Mouse (Mus musculus): ENCODE results near the gene Fgd2. TPM values are rescaled to one million over a fixed set of nuclear protein-coding genes. Genes with fewer than 3 reads are reported as not detected.

Fgd2 gene
- polyA plus RNA-seq, 1 experiment from 2014 or later, result 3.0 TPM

DNA sequence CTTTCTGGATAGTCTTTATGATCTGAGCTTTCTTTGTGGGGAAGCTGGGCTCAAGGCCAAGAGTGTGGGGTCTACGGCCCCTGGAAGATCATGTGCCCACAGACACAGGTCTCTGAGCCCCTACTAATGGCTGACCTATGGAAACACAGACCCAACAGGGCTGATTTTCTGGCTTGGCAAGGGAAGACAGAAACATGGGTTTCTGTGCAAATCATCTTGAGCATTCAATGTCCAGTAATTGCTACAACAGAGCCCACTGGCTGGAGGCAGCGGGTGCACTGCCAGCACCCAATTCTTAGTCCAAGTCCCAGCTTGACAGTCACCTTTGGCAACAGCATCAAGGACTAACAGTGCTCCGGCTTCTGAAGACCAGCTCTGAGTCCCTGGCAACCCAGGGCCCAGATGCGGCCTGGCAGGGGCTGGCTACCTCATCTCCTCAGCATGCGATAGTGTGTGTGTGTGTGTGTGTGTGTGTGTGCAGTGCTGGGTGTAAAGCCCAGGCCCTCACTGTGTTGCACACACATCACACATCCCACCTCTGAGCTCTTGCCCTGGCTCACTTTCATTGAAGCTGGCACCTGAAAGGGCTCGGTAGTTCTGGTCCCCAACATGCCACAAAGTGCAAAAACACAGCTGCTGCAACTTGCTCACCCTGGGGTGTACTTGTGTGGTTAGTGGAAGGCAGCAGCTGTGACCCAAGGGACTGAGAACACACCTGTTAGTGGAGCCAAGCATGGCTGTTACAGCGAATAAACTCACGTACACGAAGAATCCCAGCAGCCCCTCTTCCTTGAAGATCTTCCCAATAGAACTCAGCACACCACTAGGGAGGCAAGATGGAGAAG lies 22.5 kb upstream of the Fgd2 start:
- no peaks in the 10 kb centered on the region for H3K9me3 ChIP-seq (replicated peaks)
- H3K36me3 ChIP-seq, result peaks cover 70% of the 10 kb centered on the region
- H3K4me1 ChIP-seq (replicated peaks), result peaks cover 39% of the 10 kb centered on the region
- no peak overlapping the region for H3K4me2 ChIP-seq
- WGBS, result 88% methylated on average over 9 of the region's 9 CpGs
- no peak overlapping the region for H3K4me3 ChIP-seq
- no peak for ATAC-seq (replicated peaks; ENCODE audit: insufficient number of reproducible peaks, insufficient read depth, low FRiP score, low read depth)
- H3K27ac ChIP-seq, result peak overlapping the region; percentile 81
- H3K9ac ChIP-seq, result no peak overlapping the region
- no peaks in the 10 kb centered on the region for H3K27me3 ChIP-seq

GRCm38 (mm10) chr17:29339170-29339768 lies 21.4 kb upstream of the Fgd2 start:
- H3K4me1 ChIP-seq (replicated peaks), result peaks cover 39% of the 10 kb centered on the region
- peaks cover 60% of the 10 kb centered on the region for H3K36me3 ChIP-seq
- H3K4me2 ChIP-seq, result no peak overlapping the region
- no peaks in the 10 kb centered on the region for H3K27me3 ChIP-seq
- H3K9me3 ChIP-seq (replicated peaks), result no peaks in the 10 kb centered on the region
- peak overlapping the region; percentile 81 for H3K27ac ChIP-seq
- H3K4me3 ChIP-seq, result no peak overlapping the region
- ATAC-seq (replicated peaks; ENCODE audit: insufficient number of reproducible peaks, insufficient read depth, low FRiP score, low read depth), result no peak
- 69% methylated on average over 11 of the region's 11 CpGs for WGBS
- no peak overlapping the region for H3K9ac ChIP-seq

DNA sequence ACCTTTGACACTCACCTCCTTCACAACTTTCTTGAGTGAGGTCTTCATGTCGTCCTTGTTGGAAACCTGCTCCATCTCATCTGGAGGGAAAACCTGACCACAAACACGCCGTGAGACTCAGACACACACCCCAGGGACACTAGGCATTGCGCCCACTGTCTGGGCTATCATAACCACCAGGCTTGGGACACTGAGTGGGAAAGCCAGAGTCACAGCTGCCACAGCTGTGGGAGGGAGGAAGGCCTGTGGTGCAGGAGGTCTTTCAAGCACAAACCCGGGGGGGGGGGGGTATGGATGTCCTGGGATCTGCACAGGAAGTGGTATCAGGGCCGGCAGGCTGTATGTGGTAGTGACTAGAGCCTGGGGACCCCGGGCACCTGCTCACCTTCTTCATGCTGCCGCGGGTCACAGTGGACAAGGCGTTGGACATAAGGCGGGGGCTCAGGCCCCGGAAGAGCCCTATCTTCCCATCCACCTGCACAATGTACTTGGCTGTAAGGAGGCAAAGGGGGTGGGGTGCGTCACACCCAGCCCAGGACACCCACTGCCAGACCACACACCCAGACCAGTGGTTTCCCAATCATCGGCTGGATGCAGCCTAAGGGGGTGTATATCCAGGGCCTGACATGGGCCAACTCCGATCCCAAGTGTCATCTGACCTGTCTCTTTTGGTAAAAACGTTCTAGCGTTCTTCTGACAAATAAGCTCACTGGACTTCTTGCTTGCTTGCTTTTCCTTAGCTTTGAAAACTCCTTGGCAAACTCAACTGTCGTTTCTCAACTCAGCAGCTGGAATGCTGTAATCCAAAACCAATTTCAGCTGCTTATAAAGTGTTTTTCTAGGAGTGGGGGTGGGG lies 20.1 kb upstream of the Fgd2 start:
- Histone ChIP-seq H3K27ac (peak overlapping the region; percentile 87), H3K9me3 (replicated peaks) (no peaks in the 10 kb centered on the region), H3K4me3 (no peak overlapping the region), H3K4me1 (replicated peaks) (peaks cover 44% of the 10 kb centered on the region), H3K36me3 (peaks cover 50% of the 10 kb centered on the region), H3K27me3 (no peaks in the 10 kb centered on the region), H3K9ac (no peak overlapping the region), H3K4me2 (no peak overlapping the region)
- 80% methylated on average over 18 of the region's 18 CpGs for WGBS
- ATAC-seq (replicated peaks; ENCODE audit: insufficient number of reproducible peaks, insufficient read depth, low FRiP score, low read depth), result no peak

DNA sequence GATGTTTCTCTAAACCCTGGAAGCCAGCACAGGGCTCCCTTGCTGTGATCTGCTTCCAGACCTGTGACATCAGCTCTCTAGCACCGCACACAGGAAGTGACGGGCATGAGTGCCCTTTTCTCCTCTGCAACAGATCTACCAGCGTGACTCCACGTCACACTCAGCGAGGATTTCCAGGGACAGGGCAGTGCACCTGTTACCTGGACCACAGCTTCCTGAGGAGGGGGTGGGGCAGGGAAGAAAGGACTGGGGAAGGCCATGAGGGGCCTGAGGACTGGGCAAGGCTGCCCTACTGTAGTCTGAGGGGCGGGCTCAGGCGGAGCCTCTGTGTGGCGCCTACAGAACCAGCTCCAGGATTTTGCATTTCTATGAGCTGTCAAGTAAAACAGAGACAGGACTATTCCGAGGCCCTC lies 19.1 kb upstream of the Fgd2 start:
- H3K36me3 ChIP-seq, result peaks cover 40% of the 10 kb centered on the region
- peak overlapping the region; percentile 2; the same call in 1 of the 2 replicates for H3K4me3 ChIP-seq
- H3K4me2 ChIP-seq, result peak overlapping the region; percentile 52
- H3K9me3 ChIP-seq (replicated peaks), result no peaks in the 10 kb centered on the region
- peak overlapping the region; percentile 25 for H3K9ac ChIP-seq
- peaks cover 53% of the 10 kb centered on the region for H3K4me1 ChIP-seq (replicated peaks)
- ATAC-seq (replicated peaks; ENCODE audit: insufficient number of reproducible peaks, insufficient read depth, low FRiP score, low read depth), result peak; percentile 15; the same call in 1 of the 2 replicates
- peak overlapping the region; percentile 87 for H3K27ac ChIP-seq
- no peaks in the 10 kb centered on the region for H3K27me3 ChIP-seq
- WGBS, result 16% methylated on average over 9 of the region's 9 CpGs

DNA sequence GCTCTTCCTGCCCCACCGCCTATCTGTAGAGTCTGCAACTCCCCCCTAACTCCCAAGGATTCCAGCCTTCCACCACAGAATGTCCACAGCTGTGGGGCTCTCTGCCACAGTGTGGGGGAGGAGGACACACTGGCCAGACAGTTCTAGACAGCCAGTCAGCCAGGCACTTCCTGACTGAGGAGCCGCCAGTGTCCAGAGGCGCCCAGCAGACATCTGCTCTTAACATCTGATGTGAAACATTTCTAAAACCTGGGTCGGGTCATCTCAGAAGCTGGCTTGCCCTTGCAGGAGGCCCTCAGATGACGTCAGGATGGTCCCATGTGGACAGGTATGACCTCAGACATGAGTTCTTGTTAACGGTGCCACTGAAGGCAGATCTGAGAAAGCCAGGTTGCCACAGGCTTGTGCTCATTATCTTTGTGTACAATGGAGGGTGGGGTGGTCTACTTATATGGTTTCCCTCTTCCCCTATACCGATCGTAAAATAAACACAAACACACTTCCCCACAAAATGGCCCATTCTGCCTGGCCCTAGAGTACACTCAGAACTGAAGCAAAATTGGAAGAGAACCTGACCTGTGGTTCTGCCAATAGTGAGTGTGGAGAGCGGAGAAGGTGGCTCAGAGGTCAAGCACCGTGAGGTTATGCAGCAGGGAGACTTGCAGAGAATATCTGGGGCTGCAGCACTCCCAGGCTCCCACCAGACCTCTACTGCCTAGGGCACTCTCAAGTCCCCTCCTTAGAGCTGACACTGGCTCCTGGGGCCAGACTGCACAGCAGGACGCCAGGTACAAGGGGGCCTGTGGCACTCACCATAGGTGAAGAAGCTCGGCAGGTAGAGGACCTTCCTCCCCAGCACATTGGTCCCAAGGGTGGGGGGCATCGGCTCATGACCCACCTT lies 18.5 kb upstream of the Fgd2 start:
- Histone ChIP-seq H3K4me2 (peak overlapping the region; percentile 52), H3K27ac (peak overlapping the region; percentile 87), H3K36me3 (peaks cover 34% of the 10 kb centered on the region), H3K4me3 (peak overlapping the region; percentile 2; the same call in 1 of the 2 replicates), H3K27me3 (no peaks in the 10 kb centered on the region), H3K4me1 (replicated peaks) (peaks cover 54% of the 10 kb centered on the region), H3K9me3 (replicated peaks) (no peaks in the 10 kb centered on the region), H3K9ac (peak overlapping the region; percentile 25; the same call in 1 of the 2 replicates)
- ATAC-seq (replicated peaks; ENCODE audit: insufficient number of reproducible peaks, insufficient read depth, low FRiP score, low read depth), result peak; percentile 74
- WGBS, result 22% methylated on average over 13 of the region's 13 CpGs

DNA sequence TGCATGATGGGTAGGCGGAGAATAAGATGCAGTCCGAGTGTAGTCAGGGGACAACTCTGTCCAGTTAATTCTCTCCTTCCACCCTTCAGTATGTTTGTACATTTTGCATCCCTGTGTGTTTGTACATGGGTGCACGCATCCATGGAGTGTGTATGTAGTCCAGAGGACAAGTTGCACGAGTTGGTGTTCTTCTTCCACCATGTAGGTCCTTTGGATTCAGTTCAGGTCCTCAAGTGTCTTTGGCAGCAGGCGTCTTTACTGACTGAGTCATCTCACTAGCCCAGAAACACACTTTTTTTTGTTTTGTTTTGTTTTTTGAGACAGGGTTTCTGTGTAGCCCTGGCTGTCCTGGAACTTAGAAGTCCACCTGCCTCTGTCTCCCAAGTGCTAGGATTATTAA lies 17.5 kb upstream of the Fgd2 start:
- H3K36me3 ChIP-seq, result peaks cover 25% of the 10 kb centered on the region
- no peak for ATAC-seq (replicated peaks; ENCODE audit: insufficient number of reproducible peaks, insufficient read depth, low FRiP score, low read depth)
- 80% methylated on average over 5 of the region's 5 CpGs for WGBS
- no peak overlapping the region for H3K4me3 ChIP-seq
- peak overlapping the region; percentile 87; the same call in 1 of the 2 replicates for H3K27ac ChIP-seq
- no peak overlapping the region for H3K9ac ChIP-seq
- H3K4me2 ChIP-seq, result no peak overlapping the region
- H3K27me3 ChIP-seq, result no peaks in the 10 kb centered on the region
- peaks cover 58% of the 10 kb centered on the region for H3K4me1 ChIP-seq (replicated peaks)
- no peaks in the 10 kb centered on the region for H3K9me3 ChIP-seq (replicated peaks)

- no peak for ATAC-seq (replicated peaks; ENCODE audit: insufficient number of reproducible peaks, insufficient read depth, low FRiP score, low read depth)
- H3K4me1 ChIP-seq (replicated peaks), result peaks cover 49% of the 10 kb centered on the region
- 0 out of 2 replicates have a peak overlapping the region, but pooled peaks have one; percentile 81 for H3K4me2 ChIP-seq
- peaks cover 5% of the 10 kb centered on the region; the same call in 1 of the 2 replicates for H3K36me3 ChIP-seq
- H3K9me3 ChIP-seq (replicated peaks), result no peaks in the 10 kb centered on the region
- H3K27ac ChIP-seq, result 0 out of 2 replicates have a peak overlapping the region, but pooled peaks have one; percentile 14
- no peaks in the 10 kb centered on the region for H3K27me3 ChIP-seq
- 80% methylated on average over 12 of the region's 12 CpGs for WGBS
- H3K4me3 ChIP-seq, result no peak overlapping the region
- H3K9ac ChIP-seq, result no peak overlapping the region
Measured at GRCm38 (mm10) chr17:29345272-29345671, 15.4 kb upstream of the Fgd2 start.

DNA sequence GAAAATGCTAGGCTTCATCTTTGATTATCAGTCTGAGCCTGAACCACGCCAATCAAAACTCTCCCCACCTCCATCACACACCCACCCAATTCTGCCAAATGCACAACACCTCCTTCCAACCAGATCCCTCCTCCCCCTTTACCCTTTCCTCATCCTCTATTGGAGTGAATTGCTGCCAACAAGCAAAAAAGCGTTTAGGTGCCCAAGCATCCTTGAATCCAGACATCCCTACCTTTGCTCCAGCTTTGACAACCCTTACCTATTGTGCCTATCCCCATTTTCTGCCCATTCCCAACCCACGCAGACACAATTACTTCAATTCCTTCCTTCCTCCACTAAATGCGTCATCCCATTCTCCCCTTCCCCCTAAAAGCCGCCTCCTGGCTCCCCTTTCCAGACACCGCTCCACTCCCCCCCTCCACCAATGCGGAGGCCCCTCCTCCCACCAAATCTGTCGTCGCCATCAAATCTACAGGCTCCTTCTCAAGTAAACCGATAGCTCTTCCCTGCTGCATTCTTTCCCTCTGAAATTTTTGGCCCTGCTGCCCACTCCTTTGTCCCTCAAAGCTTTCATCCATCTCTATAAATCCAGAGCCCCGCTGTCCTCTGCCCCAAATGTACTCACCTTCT lies 14.1 kb upstream of the Fgd2 start:
- peak overlapping the region; percentile 92 for H3K4me3 ChIP-seq
- no peaks in the 10 kb centered on the region; the same call in 1 of the 2 replicates for H3K36me3 ChIP-seq
- no peaks in the 10 kb centered on the region for H3K9me3 ChIP-seq (replicated peaks)
- no peak for ATAC-seq (replicated peaks; ENCODE audit: insufficient number of reproducible peaks, insufficient read depth, low FRiP score, low read depth)
- peak overlapping the region; percentile 90 for H3K9ac ChIP-seq
- H3K4me1 ChIP-seq (replicated peaks), result peaks cover 36% of the 10 kb centered on the region
- H3K4me2 ChIP-seq, result peak overlapping the region; percentile 81
- no peaks in the 10 kb centered on the region for H3K27me3 ChIP-seq
- WGBS, result 3% methylated on average over 11 of the region's 11 CpGs
- H3K27ac ChIP-seq, result peak overlapping the region; percentile 91

GRCm38 (mm10) chr17:29347126-29347644 lies 13.5 kb upstream of the Fgd2 start:
- H3K36me3 ChIP-seq, result no peaks in the 10 kb centered on the region; the same call in 1 of the 2 replicates

More at GRCm38 (mm10) chr17:29347126-29347644, 13.5 kb upstream of the Fgd2 start:
- Histone ChIP-seq H3K4me2 (peak overlapping the region; percentile 81), H3K4me1 (replicated peaks) (peaks cover 30% of the 10 kb centered on the region), H3K4me3 (peak overlapping the region; percentile 92), H3K9ac (peak overlapping the region; percentile 90), H3K9me3 (replicated peaks) (no peaks in the 10 kb centered on the region), H3K27ac (peak overlapping the region; percentile 91), H3K27me3 (no peaks in the 10 kb centered on the region)
- WGBS, result under 1% methylated on average over 45 of the region's 45 CpGs
- ATAC-seq (replicated peaks; ENCODE audit: insufficient number of reproducible peaks, insufficient read depth, low FRiP score, low read depth), result no peak; the same call in 1 of the 2 replicates
